Mouse (Mus musculus) ovary, postnatal 14 days (tissue): Measurements from ENCODE around the gene Fcrl6.
A peak's percentile ranks its signal among the peaks of the same experiment; 100 is the strongest.

ENCODE experiments used
- DNase-seq: peaks from one replicate; pipeline ENCODE4 v3.0.0; 2022; ENCODE audit warnings: low spot score

Gene Fcrl6

GRCm38 (mm10) chr1:172614654-172615053 is 12.3 kb upstream of the Fcrl6 start:
- no peak for DNase-seq

DNA sequence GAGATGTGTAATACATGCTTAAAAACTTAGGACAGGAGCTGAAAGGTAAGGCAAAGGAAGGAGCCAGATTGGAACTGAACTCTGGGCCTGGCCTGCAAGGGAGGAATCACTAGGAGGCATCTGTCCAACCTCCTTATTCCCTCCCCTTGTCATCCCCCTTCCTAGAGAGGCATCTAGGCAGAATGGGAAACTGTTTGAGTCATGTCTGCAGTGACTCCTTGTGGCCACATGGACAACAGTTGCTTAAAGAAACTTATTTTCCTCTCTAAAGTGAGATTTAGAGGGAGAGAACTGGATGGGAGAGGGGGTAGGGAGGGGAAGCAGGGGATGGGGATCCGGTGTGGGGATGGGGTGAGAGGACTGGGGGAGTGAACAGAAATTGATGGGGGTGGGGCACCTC is 10.4 kb upstream of the Fcrl6 start:
- no peak for DNase-seq

- no peak for DNase-seq
Measured at GRCm38 (mm10) chr1:172611304-172611703, 9.0 kb upstream of the Fcrl6 start.

DNA sequence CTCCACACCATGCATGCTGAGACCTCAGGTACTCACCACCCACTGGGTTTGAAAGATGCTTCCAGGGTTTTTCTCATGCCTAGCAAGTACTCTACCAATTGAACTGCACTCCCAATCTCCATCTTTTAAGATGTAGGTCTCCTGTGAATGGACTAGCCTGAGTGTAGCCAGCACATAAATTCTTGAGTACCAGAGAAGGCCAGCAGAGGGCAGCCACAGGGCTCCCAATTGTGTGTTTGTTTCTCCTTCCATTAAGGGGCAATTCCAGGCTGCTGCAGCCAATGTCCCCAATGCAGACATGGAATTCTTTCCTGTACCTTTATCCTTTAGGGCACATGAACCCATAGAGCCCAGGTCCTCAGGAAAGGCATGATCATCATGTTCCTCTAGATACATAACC is 7.9 kb downstream of the Fcrl6 start:
- peak; percentile 36 for DNase-seq

DNA sequence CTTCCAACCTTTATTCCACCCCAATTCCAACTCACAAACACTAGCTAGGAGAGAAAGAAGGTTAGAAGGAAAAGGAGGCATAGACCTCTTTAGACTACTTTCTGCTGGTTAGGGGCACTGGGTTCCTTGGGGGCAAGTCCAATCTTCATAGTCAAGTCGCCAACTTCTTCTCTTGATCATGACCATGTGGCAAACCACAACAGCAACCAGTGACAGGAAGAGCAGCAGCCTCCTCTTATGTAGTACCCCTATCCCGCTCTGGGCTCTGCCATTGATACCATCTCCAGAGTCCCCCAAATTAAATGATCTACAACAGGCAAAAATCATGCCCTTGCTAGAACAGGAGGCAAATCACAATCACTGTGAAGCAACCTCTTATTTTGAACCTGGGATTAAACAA is 8.4 kb downstream of the Fcrl6 start:
- DNase-seq: no peak

GRCm38 (mm10) chr1:172593321-172593720 is 9.0 kb downstream of the Fcrl6 start:
- DNase-seq: no peak

DNA sequence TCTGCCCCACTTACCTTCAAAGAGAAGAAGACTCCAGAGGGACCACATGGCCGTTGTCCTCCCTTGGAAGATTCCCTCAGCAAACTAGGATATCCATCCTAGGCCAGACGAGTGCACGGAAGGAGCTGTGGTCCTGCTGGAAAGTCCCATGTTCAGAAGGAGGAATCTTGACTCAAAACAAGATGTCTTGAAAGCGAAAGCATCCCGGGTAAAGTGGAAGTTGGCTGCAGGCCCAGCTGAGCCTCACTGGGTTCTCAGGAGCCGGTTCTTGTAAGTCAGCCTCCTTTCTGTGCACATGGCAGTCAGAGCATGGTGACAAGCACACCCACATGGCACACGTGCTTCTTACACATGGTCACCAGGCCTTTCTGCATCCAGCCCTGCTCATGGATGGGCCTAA is 12.0 kb downstream of the Fcrl6 start, which contains the start of gene Slamf8:
Gene Slamf8, minus strand, starts transcription at position 184 of the 400 bp plus-strand sequence.
- DNase-seq: no peak

GRCm38 (mm10) chr1:172585612-172586567 is 16.5 kb downstream of the Fcrl6 start:
- DNase-seq: no peak

DNA sequence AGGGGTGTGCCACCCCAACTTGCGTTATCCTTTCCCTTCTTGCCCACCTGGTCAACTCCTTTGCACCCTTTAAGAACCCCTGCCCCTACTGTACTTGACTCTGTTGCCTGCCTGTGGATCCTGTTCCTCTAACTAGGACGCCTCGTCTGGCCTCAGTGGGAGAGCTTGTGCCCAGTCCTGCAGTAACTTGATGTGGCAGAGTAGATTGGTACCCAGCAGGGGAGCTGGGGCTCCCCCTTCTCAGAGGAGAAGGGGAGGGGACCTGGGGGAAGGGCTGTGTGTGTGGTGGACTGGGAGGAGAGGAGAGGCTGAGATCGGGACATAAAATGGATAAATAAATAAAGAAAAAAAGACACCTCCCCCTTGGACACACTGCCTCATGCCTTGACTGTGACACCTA is 17.3 kb downstream of the Fcrl6 start:
- no peak for DNase-seq

GRCm38 (mm10) chr1:172584271-172584670 is 18.1 kb downstream of the Fcrl6 start:
- no peak for DNase-seq

DNA sequence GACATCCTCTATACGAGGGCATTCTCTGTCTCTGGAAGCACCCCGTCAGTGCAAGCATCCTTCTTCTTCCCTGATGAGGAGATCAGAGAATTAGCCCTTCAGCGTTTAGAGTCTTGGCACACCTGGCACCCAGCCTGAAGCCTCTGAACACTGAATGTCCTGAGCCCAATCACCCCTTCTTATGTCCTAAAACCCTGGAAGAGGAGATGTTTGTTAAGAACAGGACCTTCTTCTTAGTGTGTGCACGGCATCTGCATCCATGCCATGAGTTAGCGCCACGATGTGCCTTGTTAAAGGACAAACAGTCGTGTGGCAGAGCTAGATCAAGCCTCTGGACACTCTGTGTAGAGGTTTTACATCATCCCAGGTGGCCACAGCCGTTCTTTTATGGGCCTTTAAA is 19.9 kb downstream of the Fcrl6 start:
- no peak for DNase-seq

GRCm38 (mm10) chr1:172580116-172580515 is 22.2 kb downstream of the Fcrl6 start:
- DNase-seq: no peak

DNA sequence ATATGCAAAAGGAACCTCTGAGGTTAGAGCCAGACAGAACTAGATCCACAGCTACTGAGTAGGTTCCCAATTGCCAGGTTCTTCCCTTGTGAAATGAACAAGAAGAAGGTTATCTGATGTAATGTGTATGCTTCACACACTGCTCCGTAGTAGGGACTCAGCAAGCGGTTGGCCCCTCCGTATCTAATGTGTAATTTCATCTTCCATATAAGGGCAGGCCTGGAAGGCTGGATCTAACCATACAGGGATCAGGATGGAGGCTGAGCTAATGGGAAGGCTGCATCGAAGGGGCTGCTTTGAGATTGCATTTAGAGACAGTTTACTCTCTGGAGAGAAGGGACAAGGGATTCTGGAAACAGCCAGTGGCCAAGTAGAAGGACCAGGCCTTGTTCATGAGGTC is 34.6 kb downstream of the Fcrl6 start:
- no peak for DNase-seq

DNA sequence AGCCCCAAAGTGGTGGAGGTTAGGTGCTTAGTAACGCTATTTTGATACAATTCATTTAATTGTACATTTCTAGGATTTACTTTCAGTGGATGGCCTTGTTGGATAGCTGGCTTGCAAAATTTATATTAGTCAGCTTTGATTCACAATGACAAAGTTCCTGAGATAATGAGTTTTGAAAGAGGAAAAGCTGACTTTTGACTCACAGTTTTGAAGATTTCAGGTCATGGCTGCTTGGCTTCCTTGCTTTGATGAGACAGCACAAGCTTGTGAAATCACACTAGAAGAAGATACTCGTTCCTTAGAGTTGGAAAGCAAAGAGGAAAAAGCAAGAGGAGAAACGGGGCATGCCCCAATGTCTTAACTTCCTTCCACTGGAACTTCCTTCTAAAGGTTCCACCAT is 36.2 kb downstream of the Fcrl6 start:
- no peak for DNase-seq

GRCm38 (mm10) chr1:172563465-172563828 is 38.9 kb downstream of the Fcrl6 start:
- no peak for DNase-seq

DNA sequence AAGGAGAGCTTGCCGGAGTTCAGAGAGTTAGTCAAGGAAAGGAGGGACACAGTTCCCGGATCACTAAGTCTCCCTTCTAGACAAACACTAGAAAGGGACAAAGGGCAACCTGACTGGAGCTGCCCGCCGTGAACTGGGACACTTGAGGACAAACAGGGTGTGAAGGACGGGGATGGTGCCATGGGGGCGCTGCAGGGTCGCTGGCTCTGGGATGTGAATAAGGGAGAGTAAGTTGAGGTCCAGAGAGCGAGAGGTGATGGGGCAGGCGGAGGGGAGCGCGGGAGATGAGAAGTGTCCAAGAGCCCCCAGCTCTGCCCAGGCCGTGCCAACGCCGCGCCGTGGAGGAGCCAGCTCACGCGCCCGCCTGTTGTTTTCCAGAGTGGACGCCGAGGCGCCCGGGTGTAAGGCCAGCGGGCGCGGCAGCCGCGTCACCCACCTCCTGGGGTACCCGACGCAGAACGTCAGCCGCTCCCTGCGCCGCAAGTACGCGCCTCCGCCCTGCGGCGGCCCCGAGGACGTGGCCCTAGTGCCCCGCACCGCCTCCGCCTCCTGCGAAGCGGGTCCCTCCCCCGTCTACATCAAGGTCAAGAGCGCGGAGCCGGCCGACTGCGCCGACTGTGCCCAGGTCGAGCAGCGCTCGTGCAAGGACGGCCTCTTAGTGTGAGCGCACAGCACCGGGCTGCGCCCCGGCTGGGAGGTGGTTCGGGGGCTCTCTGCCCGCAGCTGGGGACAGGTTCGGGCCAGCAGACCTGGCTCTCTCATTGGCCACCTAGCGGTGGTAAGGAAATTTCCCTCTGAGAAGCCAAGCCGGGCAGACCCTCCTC is 39.5 kb downstream of the Fcrl6 start:
- peak; percentile 59 for DNase-seq

DNA sequence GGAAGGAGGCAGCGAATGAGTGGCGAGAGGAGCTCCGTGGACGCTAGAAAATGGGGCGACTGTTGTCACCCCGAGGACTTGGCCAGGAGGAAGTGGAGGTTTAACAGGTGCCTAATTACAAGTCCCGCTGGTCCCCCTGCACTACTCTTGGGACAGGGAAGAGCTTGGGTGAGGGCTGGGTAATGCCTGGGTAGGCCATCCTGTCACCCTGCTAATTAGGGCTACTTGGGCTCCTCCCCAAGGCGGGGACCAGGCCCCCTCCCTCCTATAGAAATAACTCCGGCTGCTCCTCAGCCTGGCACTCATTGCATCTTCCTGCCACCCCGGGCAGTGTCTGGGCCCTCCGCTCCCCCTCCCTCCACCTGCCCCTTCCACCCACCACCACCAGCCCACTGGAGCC is 46.7 kb downstream of the Fcrl6 start, which contains the start of gene Vsig8:
Gene Vsig8, plus strand, starts transcription at position 301 of the 400 bp plus-strand sequence.
- no peak for DNase-seq

- DNase-seq: no peak
Measured at GRCm38 (mm10) chr1:172552623-172553022, 49.7 kb downstream of the Fcrl6 start.

DNA sequence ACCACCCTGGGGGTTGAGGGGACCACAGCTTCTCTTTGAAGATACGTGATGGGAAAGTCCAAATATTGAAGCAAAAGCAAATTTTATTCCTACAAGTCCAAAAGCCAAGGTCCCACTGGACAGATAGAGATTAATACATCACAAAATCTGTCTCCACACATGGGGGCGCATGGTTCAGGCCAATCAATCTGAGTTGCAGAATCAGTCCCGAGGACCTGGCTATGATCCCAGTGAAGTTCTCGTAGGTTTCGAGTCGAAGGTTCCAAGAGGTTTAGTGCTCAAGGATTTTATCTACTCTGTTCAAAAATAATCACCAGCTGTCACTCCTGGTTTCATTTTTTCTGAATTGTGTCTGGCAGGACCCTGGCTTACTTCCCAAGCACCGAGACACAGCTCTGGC is 51.3 kb downstream of the Fcrl6 start:
- DNase-seq: no peak

- DNase-seq: peak; percentile 52
Measured at GRCm38 (mm10) chr1:172550551-172550951, 51.8 kb downstream of the Fcrl6 start.

- DNase-seq: no peak
Measured at GRCm38 (mm10) chr1:172549717-172550116, 52.6 kb downstream of the Fcrl6 start.

DNA sequence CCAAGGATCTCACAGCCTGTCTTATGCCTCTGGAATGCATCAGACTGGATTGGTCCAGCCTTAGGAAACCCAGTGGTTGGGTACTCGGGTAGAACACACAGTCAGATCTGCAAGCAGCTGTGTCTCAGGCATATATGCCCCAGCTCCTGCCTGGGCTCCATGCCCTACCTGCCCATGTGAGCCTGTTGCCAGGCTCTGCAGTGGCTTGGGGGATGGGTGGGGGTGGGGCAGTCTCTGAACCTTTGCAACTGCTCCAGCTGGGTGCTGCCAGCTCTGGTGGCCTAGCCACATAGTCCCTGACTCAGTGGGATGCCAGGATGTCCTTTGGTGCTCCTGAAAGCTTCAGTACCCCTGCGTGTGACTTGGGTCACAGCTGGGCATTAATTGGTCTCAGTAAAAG is 53.0 kb downstream of the Fcrl6 start:
- no peak for DNase-seq

DNA sequence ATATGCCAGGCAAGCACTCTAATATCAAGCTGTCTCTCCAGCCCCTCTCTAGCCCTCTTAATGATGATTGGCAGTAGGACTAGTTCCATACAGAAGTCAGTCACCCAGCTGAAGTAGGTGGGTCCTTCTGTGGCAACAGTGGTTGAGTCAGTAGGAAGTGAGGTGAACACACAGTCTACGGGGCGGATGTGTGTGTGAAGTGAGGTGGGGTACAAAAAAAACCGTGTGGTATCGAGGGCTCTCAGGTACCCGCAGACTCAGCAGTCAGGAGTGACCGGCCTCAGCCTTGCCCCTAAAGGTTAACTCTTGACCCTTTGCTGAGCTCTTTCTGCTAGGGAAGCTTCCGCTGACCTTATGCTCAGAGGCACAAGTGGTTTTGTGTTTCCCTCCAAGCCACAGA is 53.9 kb downstream of the Fcrl6 start:
- no peak for DNase-seq
